Mouse (Mus musculus) ovary, postnatal 36 days (tissue): ENCODE data around the gene Lrrc26.
A peak's percentile ranks its signal among the peaks of the same experiment; 100 is the strongest.

Experiments used
- DNase-seq: peaks from one replicate; pipeline ENCODE4 v3.0.0; 2022; ENCODE audit warnings: low spot score, mixed read lengths

The Lrrc26 gene

GRCm38 (mm10) chr2:25298046-25298445 is 8.3 kb downstream of the Lrrc26 start:
- DNase-seq, result no peak

DNA sequence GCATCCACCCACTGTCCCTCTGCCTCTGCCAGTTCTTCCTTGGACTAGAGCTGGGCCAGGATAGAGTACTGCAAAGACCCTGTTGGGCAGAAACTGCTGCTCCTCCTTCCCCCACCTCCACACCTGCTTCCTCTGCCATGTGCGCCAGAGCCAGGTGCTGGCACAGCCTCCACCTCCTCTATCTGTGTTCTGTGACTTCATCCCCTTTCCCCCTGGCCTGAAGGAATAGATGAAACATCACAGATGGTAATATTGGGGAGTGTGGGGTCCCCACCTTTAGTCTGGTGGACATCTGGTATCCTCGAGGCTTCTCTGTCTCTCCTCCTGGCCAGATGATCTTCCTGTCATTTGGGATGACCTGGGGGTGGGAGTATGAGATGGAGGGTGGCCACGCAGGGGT is 13.7 kb downstream of the Lrrc26 start:
- DNase-seq, result no peak

DNA sequence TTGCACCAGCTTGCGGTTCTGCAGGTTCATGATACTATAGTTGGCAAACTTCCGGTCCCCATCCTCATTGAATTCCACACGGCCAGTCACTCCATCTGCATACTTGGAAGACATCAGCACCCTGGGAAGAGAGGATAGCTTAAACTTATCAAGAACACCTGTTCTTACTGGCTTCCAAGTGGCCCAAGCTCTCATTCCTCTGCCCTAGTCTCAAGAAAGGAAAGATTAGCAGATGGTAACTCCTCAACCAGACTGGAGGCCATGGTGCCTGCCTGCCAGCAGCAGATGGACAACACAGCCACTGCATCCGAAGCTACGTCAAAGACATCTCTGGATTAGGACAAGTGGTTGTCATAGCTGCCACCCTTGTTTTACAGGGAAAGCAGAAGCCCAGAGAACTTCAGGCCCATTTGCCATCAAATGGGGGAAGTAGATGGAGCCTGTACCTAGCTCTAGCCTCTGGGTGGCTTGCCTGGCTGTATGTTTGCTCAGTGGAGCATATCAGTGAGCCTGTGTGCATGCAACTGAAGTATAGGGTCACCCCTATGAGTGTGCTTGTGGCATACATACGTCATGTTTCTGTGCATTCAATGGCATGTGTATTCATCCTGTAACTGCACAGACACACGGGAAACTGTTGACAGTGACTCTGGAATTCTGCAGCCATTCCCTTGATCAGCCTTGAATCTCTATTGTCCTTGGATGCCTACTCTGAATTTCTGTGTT is 14.4 kb downstream of the Lrrc26 start:
- no peak for DNase-seq

DNA sequence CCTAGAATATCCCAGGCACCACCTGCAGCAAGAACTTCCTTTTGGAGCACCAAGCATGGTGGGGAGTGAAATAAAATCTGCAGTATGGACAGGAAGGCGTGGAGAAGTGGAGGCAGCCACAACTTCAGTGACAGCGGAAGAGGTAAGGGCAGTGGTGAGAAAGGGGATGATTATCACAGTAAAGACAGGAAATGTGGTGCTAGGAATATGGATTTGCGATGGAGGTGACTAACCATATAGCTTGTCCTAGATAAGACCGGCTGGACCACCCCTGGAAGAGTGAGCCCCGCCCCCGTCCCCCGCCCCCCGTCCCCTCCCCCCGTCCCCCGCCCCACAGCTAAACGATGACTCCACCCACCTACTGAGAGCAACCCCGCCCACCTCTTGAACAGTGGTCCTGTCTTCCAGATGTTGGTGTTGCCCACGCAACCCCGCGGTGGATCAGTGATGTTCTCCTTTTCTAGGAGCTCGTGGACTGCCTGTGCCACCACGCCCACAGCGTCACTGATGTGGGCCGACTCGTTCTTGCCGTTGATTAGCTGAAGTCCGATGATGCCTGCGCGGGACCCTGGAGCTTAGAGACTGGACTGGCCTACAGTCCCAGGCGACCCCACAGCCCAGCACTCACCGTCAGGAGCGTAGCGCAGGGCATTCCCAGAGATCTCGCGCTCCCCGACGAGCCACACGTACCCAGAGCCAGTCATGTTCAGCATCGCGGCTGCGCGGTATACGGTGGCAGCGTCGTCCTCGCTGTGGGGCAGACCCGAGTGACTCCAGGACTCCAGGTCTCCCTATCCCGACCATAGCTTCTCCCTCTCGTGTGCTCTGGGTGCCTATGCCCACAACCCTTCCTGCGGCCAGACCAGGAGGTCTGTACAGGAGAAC is 15.2 kb downstream of the Lrrc26 start:
- DNase-seq, result no peak

DNA sequence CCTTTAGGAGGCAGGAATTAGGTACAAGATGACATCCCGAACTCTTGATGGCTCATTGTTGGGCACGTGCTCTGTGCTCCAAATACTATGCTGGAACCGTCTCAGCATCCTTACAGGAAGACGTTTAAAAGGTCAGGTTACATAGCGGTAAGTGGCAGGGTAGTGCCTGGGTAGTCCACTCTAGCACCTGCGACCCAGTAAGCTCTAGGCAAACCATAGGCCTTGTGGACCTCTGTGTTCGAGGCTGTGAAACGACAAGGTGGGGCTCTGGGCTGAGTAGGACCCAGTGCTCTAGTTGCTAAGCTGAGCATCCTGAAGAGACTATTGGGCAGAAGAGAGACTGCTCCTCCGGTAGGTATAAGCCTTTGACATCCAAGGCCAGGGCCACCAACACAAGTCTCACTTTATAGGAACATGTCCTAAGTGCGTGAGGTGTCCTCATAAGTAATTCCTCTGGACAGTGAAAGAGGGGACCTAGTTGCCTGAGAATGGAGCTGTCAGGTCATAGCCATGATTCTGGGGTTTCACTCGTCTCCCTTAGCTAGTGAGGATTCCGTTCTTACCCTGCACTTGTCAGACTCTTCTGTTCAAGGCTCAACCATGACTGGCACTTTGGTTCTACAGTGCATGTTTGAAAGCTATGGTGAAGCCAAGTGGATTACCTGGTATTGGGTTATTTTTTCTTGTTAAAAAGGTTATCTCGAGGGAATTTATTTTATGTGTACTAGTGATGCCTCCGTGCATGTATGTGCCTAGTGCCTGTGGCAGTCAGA is 16.1 kb downstream of the Lrrc26 start:
- no peak for DNase-seq

- no peak for DNase-seq
These were observed 20.5 kb downstream of the Lrrc26 start for GRCm38 (mm10) chr2:25310180-25310579.

GRCm38 (mm10) chr2:25310969-25311368 is 21.3 kb downstream of the Lrrc26 start:
- DNase-seq, result no peak

GRCm38 (mm10) chr2:25311491-25311891 is 21.8 kb downstream of the Lrrc26 start:
- DNase-seq, result no peak

- no peak for DNase-seq
These were observed 28.6 kb downstream of the Lrrc26 start for GRCm38 (mm10) chr2:25318119-25318966.

DNA sequence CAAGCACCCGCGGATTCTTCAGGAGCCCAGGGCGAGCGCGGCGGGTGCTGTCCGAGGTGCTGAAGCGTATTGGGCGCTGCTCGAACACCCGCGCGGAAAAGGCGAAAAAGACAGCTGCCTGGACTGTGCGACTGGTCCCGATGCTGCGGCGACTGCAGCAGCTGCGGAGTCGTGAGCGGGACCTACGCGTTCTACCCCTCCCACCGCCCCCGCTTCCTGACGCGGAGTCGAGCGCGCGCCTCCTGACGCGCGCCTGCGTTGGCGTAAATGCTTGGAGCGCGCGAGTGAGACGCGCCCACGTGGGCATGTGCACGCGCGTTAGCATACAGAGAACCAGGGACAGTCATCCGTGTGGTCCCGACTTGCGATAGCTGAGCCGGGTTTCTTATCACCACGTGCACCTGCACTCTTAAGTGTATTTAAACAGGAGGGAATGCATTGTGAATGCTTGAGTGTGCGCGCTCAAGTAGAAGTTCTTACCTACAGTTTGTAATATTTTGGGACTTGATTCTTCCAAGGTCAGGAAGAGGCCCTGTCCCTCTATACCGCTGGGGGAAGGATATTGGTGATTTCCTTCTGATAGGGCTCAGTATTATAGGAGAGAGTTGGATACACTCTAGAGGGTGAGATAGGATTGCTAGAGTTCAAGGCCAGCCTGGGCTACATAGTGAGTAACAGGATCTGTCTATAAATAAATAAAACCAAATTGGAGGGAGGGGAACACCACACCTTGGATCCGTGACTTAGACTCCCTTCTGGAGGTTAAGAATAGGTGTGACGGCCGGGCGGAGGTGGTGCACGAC is 29.5 kb downstream of the Lrrc26 start, which contains the start of gene Grin1:
Gene Grin1, minus strand, starts transcription at position 217 of the 803 bp plus-strand sequence.
- DNase-seq, result peak; percentile 72

DNA sequence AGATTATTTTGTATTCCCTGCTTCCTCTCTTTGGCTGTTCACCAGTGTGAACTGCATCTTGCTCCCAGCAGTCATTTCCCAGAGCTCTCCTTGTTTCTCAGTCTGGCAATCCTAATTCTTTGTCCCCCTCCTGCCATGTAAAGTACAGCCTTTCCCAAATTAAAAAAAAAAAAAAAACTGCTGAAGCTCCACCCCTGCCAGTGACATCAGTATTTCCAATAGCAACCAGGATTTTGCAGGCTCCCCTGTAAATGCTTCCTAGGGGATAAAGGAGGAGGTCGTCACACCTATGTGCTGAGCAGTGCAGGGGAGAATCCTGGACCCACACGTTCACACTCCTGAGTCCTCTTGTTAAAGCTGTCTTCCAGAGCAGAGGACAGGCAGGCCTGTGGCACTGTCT is 30.4 kb downstream of the Lrrc26 start:
- no peak for DNase-seq

DNA sequence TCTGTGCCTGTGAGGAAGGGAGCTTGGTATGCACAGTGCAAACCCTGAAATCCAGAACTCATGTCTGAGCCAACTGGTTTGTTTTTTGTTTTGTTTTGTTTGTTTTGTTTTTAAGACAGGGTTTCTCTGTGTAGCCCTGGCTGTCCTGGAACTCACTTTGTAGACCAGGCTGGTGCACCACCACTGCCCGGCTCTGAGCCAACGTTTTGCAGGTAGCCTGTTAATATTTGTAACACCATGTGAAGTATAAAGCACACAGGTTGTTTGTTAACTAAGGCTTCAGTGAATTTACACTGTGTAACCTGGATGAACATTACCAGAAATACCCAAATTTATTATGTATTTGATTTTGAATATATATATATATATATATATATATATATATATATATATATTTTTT is 36.3 kb downstream of the Lrrc26 start:
- no peak for DNase-seq

DNA sequence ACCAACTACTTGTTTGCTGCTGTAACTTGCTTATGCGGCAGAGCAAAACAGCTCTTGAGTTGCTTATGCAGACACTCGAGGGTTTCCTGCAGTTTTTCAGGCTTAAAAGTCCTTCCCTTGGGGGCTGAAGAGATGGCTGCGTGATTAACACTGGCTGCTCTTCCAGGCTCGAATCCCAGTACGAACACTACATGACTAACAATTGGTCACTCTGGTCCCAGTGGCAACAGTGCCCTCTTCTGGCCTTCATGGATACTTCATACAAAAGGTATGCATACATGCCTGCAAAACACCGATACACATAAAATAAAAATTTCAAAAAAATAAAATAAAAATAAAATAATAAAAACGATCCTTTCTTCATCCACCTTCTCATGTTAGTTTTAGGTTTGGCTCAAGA is 38.7 kb downstream of the Lrrc26 start:
- DNase-seq, result no peak

DNA sequence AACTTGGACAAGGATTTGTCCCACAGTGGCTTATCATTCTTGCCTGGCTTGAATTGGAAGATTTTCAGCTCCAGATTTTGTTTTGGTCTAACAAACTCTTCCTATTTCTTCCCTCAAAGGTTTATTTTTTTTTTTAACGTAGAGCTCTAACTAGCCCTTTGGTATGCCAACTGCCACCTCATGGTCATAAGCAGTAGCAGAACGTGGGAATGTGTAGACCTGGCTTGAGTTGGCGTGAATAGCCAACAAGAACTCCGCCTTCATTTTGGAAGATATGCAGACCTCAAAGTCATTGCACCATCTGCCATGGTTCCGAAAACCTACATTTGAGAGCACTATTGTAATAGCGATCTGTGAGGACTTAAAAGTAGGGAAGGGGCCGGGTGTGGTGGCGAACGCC is 41.8 kb downstream of the Lrrc26 start:
- DNase-seq, result no peak

DNA sequence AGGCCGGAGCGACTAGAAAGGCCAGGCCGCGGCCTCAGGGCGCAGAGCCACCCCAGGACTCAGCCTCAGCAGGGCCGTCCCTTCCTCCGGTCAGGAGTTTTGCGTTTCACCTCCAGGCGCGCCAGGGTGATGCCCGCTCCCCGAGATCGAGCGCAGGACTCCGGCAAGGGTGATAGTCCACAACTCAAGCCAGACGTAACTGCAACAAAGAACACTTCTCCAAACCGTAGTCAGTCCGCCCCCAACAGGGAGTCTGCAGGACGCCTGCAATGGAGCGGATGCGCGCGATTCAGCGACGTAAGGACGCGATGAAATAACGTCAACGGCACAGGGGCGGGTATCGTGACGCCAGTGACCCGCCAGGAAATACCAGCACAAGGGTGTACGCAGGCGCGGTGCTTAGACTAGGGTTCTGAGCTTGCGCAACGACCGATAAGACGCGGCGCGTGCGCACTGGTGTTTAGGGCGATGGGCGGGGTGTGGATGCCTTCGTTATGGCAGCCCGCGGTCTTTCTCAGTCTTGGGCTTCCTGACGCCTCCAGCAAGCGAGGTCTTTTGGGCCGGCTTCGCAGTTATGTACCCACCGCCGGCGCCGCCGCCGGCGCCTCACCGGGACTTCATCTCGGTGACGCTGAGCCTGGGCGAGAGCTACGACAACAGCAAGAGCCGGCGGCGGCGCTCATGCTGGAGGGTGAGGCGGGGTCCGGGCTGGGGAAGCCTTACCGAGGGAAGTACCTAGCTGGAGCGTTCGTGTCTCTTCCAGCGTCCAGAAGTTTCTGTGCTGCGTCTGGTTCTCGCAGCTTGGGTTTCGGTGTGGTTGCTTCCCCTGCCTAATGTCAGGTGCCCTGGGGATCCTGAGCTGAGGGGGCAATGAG is 42.8 kb downstream of the Lrrc26 start, which contains the start of gene Man1b1:
Gene Man1b1, plus strand, starts transcription at position 53 of the 875 bp plus-strand sequence.
- peak; percentile 99 for DNase-seq

- no peak for DNase-seq
These were observed 43.9 kb downstream of the Lrrc26 start for GRCm38 (mm10) chr2:25333569-25333968.

DNA sequence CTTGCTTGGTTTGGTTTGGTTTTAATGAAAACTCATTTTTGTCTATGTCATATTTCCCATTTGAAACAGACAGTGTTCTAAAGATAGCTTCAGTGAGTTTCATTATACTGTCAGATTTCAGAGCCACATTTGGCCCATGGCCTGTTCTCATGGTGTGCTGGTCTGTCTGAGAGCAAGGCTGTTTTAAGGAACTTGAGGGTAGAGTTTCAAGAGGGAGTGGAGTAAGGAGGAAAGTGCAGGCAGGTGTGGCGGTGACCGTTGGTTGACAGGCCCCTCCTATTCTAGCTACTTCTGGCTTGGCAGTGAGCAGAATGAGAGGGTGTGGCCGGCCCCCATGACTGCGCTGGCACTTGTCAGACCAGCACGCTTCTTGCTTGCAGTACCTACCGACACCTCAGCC is 48.6 kb downstream of the Lrrc26 start:
- DNase-seq, result no peak
